Mouse (Mus musculus) myocyte (in vitro differentiated cells): Measurements from ENCODE around the gene Gm11168. TPM values are rescaled to one million over a fixed set of nuclear protein-coding genes. Genes with fewer than 3 reads are reported as not detected.
"Not testable (repeated sequence)": the region's sequence is repeated elsewhere in the genome, so short reads cannot be mapped to it uniquely, and the experiment has no call there.

Experiments
- H3K27me3 ChIP-seq: one replicate; pipeline ENCODE4 v1.6.1; 2011; ENCODE audit not compliant: control insufficient read depth, insufficient read depth, insufficient read length
- H3K36me3 ChIP-seq: one replicate; pipeline ENCODE4 v1.6.1; 2011; ENCODE audit not compliant: control insufficient read depth, insufficient read depth
- H3K4me2 ChIP-seq: one replicate; pipeline ENCODE4 v1.6.1; 2011; ENCODE audit warnings: low read depth, control low read depth
- H3K4me3 ChIP-seq: one replicate; pipeline ENCODE4 v1.5.1; 2011; ENCODE audit warnings: mild to moderate bottlenecking, control low read depth, moderate library complexity
- H3K79me2 ChIP-seq: one replicate; pipeline ENCODE4 v1.6.1; 2011; ENCODE audit not compliant: control insufficient read depth, insufficient read depth
- H3ac ChIP-seq: one replicate; pipeline ENCODE4 v1.6.1; 2011; ENCODE audit not compliant: control insufficient read depth, insufficient read length
- polyA plus RNA-seq: library from polyadenylated mRNA; unstranded; fragments of >200 nt; fragmentation: generic; extraction: Trizol; gene quantifications from one replicate; pipeline ENCODE4 v1.2.1, GENCODE M21; 2012; ENCODE audit warnings: missing spikeins

Gm11168 gene
- polyA plus RNA-seq, 1 experiment, result not detected

- not testable (repeated sequence) for H3K36me3 ChIP-seq, H3K4me3 ChIP-seq, H3K79me2 ChIP-seq, H3ac ChIP-seq, H3K4me2 ChIP-seq, H3K27me3 ChIP-seq
Observed at GRCm38 (mm10) chr9:3029276-3030000, 26.3 kb downstream of the Gm11168 start.

GRCm38 (mm10) chr9:3030677-3031318 lies 27.7 kb downstream of the Gm11168 start:
- not testable (repeated sequence) for H3K4me3 ChIP-seq, H3K27me3 ChIP-seq, H3K36me3 ChIP-seq, H3K79me2 ChIP-seq, H3K4me2 ChIP-seq, H3ac ChIP-seq

GRCm38 (mm10) chr9:3034299-3034698 lies 31.2 kb downstream of the Gm11168 start, which contains the start of gene Gm17535:
Gene Gm17535 (plus strand): TSS chr9:3034599.
- H3K4me2 ChIP-seq, H3ac ChIP-seq, H3K79me2 ChIP-seq, H3K27me3 ChIP-seq, H3K36me3 ChIP-seq, H3K4me3 ChIP-seq: not testable (repeated sequence)

GRCm38 (mm10) chr9:3036577-3036976 lies 33.4 kb downstream of the Gm11168 start, which contains the start of gene Gm10715:
Gene Gm10715 (plus strand): TSS chr9:3036877.
- H3K27me3 ChIP-seq, H3ac ChIP-seq, H3K79me2 ChIP-seq, H3K4me2 ChIP-seq, H3K36me3 ChIP-seq, H3K4me3 ChIP-seq: not testable (repeated sequence)

GRCm38 (mm10) chr9:3038161-3038560 lies 35.0 kb downstream of the Gm11168 start:
- not testable (repeated sequence) for H3K36me3 ChIP-seq, H3K79me2 ChIP-seq, H3K27me3 ChIP-seq, H3ac ChIP-seq, H3K4me2 ChIP-seq, H3K4me3 ChIP-seq

Other genes with a start within 250 kb of the Gm11168 start
- not detected for gene Gm10722, start 2.4 kb upstream of the Gm11168 start, polyA plus RNA-seq
- not detected for gene Gm10721, start 9.8 kb downstream of the Gm11168 start, polyA plus RNA-seq
- gene Gm10720, start 12.3 kb downstream of the Gm11168 start, polyA plus RNA-seq, result not detected
- not detected for gene Gm10719, start 14.1 kb downstream of the Gm11168 start, polyA plus RNA-seq
- not detected for gene Gm10718, start 20.2 kb downstream of the Gm11168 start, polyA plus RNA-seq
- not detected for gene Gm10717, start 22.1 kb downstream of the Gm11168 start, polyA plus RNA-seq
- gene Gm17535, start 31.3 kb downstream of the Gm11168 start, polyA plus RNA-seq, result not detected
- not detected for gene Gm10715, start 33.5 kb downstream of the Gm11168 start, polyA plus RNA-seq